Mouse (Mus musculus): ENCODE data around the gene Slc35f3.

- TF ChIP-seq CHD2 (IDR thresholded peaks at IDR 0.05; ENCODE audit: low read depth, low read length): no peak
- TF ChIP-seq ZNF384 (IDR thresholded peaks at IDR 0.05; ENCODE audit: low read depth, low read length): no peak
Measured at GRCm38 (mm10) chr8:126357946-126358345, 59.6 kb downstream of the Slc35f3 start.
